In genomic region chr9:121995077-121995476, GRCm38 (mm10) we compare ENCODE assay signal across 8 mouse cellular contexts. TPM values are rescaled to one million over a fixed set of nuclear protein-coding genes. Genes with fewer than 3 reads are reported as not detected.
DNase-seq lines count a peak whose midpoint lies in the region; ATAC-seq and TF ChIP-seq lines count a peak whose summit lies in the region.

No protein-coding gene starts in this region.

- H3K9me3 ChIP-seq in forebrain, embryonic 10.5 days, result no peaks in the 10 kb centered on the region
- no peaks in the 10 kb centered on the region for H3K9me3 ChIP-seq in intestine, embryonic 15.5 days
- H3K9me3 ChIP-seq in neural tube, embryonic 12.5 days, result no peaks in the 10 kb centered on the region

- peak overlapping the region; percentile 82 for H3K9ac ChIP-seq in intestine, embryonic 15.5 days
- peak overlapping the region; percentile 80 for H3K9ac ChIP-seq in neural tube, embryonic 12.5 days

- no peaks in the 10 kb centered on the region for H3K27me3 ChIP-seq in forebrain, embryonic 10.5 days (ENCODE audit: poor library complexity, severe bottlenecking)
- H3K27me3 ChIP-seq in intestine, embryonic 15.5 days (replicated peaks), result no peaks in the 10 kb centered on the region
- no peaks in the 10 kb centered on the region; the same call in 1 of the 2 replicates for H3K27me3 ChIP-seq in neural tube, embryonic 12.5 days (replicated peaks)

- no peak for TF ChIP-seq CTCF in left cerebral cortex, adult 2 months (IDR thresholded peaks at IDR 0.05)

- intact Hi-C loops in left cerebral cortex, adult 2 months (cut with DNase I), result no loop called here
- intact Hi-C loops in left cerebral cortex, postnatal 14 days (cut with DNase I), result no loop called here

- H3K4me1 ChIP-seq in forebrain, embryonic 10.5 days, result peaks cover 21% of the 10 kb centered on the region
- H3K4me1 ChIP-seq in intestine, embryonic 15.5 days (replicated peaks), result peaks cover 6% of the 10 kb centered on the region; the same call in 1 of the 2 replicates
- peaks cover 13% of the 10 kb centered on the region for H3K4me1 ChIP-seq in neural tube, embryonic 12.5 days

- peak overlapping the region; percentile 96 for H3K4me2 ChIP-seq in intestine, embryonic 15.5 days (replicated peaks)
- H3K4me2 ChIP-seq in neural tube, embryonic 12.5 days (replicated peaks), result peak overlapping the region; percentile 87

- WGBS in forebrain, embryonic 10.5 days, result 18% methylated on average over 10 of the region's 10 CpGs
- 12% methylated on average over 10 of the region's 10 CpGs for WGBS in intestine, embryonic 15.5 days
- WGBS in neural tube, embryonic 12.5 days, result 16% methylated on average over 10 of the region's 10 CpGs

- H3K36me3 ChIP-seq in forebrain, embryonic 10.5 days (replicated peaks), result peaks cover 3% of the 10 kb centered on the region; the same call in 1 of the 2 replicates
- H3K36me3 ChIP-seq in intestine, embryonic 15.5 days, result no peaks in the 10 kb centered on the region
- no peaks in the 10 kb centered on the region for H3K36me3 ChIP-seq in neural tube, embryonic 12.5 days

- DNase-seq in left cerebral cortex, adult 2 months (ENCODE audit: extremely low spot score in 1 of 2, low spot score in 2 of 2), result no peak
- no peak for DNase-seq in left cerebral cortex, postnatal 14 days (ENCODE audit: low spot score in 2 of 2)
- no peak for DNase-seq in forebrain, embryonic 10.5 days (ENCODE audit: extremely low spot score, low spot score)
- no peak for DNase-seq in layer of hippocampus, postnatal 10 days (ENCODE audit: low spot score in 2 of 2)
- DNase-seq in embryo, embryonic 10 days (ENCODE audit: low spot score), result no peak
- DNase-seq in left cerebral cortex, adult 9 months (ENCODE audit: low spot score in 2 of 2), result no peak

- peak overlapping the region; percentile 86 for H3K4me3 ChIP-seq in left cerebral cortex, adult 2 months
- H3K4me3 ChIP-seq in forebrain, embryonic 10.5 days, result peak overlapping the region; percentile 94
- peak overlapping the region; percentile 71 for H3K4me3 ChIP-seq in intestine, embryonic 15.5 days (replicated peaks)
- peak overlapping the region; percentile 75 for H3K4me3 ChIP-seq in neural tube, embryonic 12.5 days

- ATAC-seq in intestine, embryonic 15.5 days, result no peak
- no peak for ATAC-seq in neural tube, embryonic 12.5 days (ENCODE audit: low FRiP score, low read depth)

- H3K27ac ChIP-seq in left cerebral cortex, adult 2 months, result no peak overlapping the region
- H3K27ac ChIP-seq in forebrain, embryonic 10.5 days, result peak overlapping the region; percentile 86
- H3K27ac ChIP-seq in intestine, embryonic 15.5 days, result no peak overlapping the region
- H3K27ac ChIP-seq in neural tube, embryonic 12.5 days, result no peak overlapping the region

RNA-seq across cellular contexts. Expression of gene Pomgnt2, which starts 1.8 kb away (rescaled TPM):
- 10 to 100 TPM; 39.4 to 40.0 TPM for total RNA-seq in left cerebral cortex, adult 2 months (2021)
- total RNA-seq in left cerebral cortex, postnatal 14 days (2021), result 10 to 100 TPM; 38.6 to 38.8 TPM
- 12.5 and 13.6 TPM in 2 replicates for polyA plus RNA-seq in forebrain, embryonic 10.5 days (2016; fragmentation: Nextera tagmentation; extraction: Ambion mirVana)
- 12.9 and 15.9 TPM in 2 replicates for polyA plus RNA-seq in intestine, embryonic 15.5 days (2015; fragmentation: Nextera tagmentation; extraction: Ambion mirVana)
- polyA plus RNA-seq in neural tube, embryonic 12.5 days (2016; fragmentation: Nextera tagmentation; extraction: Ambion mirVana), result 16.2 and 17.0 TPM in 2 replicates
- total RNA-seq in layer of hippocampus, postnatal 10 days (2021), result 10 to 100 TPM; 41.6 to 42.9 TPM

RNA-seq across cellular contexts. Expression of gene Fam198a, which starts 44.3 kb away (rescaled TPM):
- total RNA-seq in left cerebral cortex, adult 2 months (2021), result 1 to 10 TPM; 6.4 to 6.6 TPM
- total RNA-seq in left cerebral cortex, postnatal 14 days (2021), result 1 to 10 TPM; 3.7 to 4.3 TPM
- polyA plus RNA-seq in forebrain, embryonic 10.5 days (2016; fragmentation: Nextera tagmentation; extraction: Ambion mirVana), result 0.41 and 0.58 TPM in 2 replicates
- 3.1 and 4.6 TPM in 2 replicates for polyA plus RNA-seq in intestine, embryonic 15.5 days (2015; fragmentation: Nextera tagmentation; extraction: Ambion mirVana)
- 1.1 and 1.4 TPM in 2 replicates for polyA plus RNA-seq in neural tube, embryonic 12.5 days (2016; fragmentation: Nextera tagmentation; extraction: Ambion mirVana)
- total RNA-seq in layer of hippocampus, postnatal 10 days (2021), result 1 to 10 TPM; 3.1 to 4.2 TPM
